Mouse (Mus musculus): ENCODE data around the gene Rcvrn. TPM values are rescaled to one million over a fixed set of nuclear protein-coding genes. Genes with fewer than 3 reads are reported as not detected.

Gene Rcvrn
- 0.94 TPM for polyA plus RNA-seq (2015; fragmentation: Illumina TruSeq; extraction: RNeasy Lipid Tissue Mini Kit (QIAGEN cat#74804); ENCODE audit: low read depth, low replicate concordance)

GRCm38 (mm10) chr11:67694703-67695376 lies at the start of gene Rcvrn:
TSS of gene Rcvrn (plus strand) at chr11:67695326.

Other genes with a start within 250 kb of the Rcvrn start
- 179 TPM for gene Gas7, start 239.9 kb upstream of the Rcvrn start, polyA plus RNA-seq (2015; fragmentation: Illumina TruSeq; extraction: RNeasy Lipid Tissue Mini Kit (QIAGEN cat#74804); ENCODE audit: low read depth, low replicate concordance)
- gene Glp2r, start 75.8 kb downstream of the Rcvrn start, polyA plus RNA-seq (2015; fragmentation: Illumina TruSeq; extraction: RNeasy Lipid Tissue Mini Kit (QIAGEN cat#74804); ENCODE audit: low read depth, low replicate concordance): 1.4 TPM
- gene Gsg1l2, start 79.3 kb downstream of the Rcvrn start, polyA plus RNA-seq (2015; fragmentation: Illumina TruSeq; extraction: RNeasy Lipid Tissue Mini Kit (QIAGEN cat#74804); ENCODE audit: low read depth, low replicate concordance): not detected
- gene Dhrs7c, start 102.9 kb downstream of the Rcvrn start, polyA plus RNA-seq (2015; fragmentation: Illumina TruSeq; extraction: RNeasy Lipid Tissue Mini Kit (QIAGEN cat#74804); ENCODE audit: low read depth, low replicate concordance): not detected
- 2.0 TPM for gene Usp43, start 226.8 kb downstream of the Rcvrn start, polyA plus RNA-seq (2015; fragmentation: Illumina TruSeq; extraction: RNeasy Lipid Tissue Mini Kit (QIAGEN cat#74804); ENCODE audit: low read depth, low replicate concordance)

All from brain, adult 10 weeks (tissue).